Mouse (Mus musculus): ENCODE data around the gene Oas3. TPM values are rescaled to one million over a fixed set of nuclear protein-coding genes. Genes with fewer than 3 reads are reported as not detected.

The Oas3 gene
- polyA plus RNA-seq (2012; rRNA removed), result 27.6 and 28.1 TPM in 2 replicates

GRCm38 (mm10) chr5:120777478-120777877 lies at the start of gene Oas3:
Gene Oas3, minus strand, starts transcription at chr5:120777661.
- H3K27me3 ChIP-seq (ENCODE audit: control insufficient read depth, insufficient read depth, low read length), result no peaks in the 10 kb centered on the region
- peak within 1 kb of the TSS; percentile 58 for H3K4me3 ChIP-seq (ENCODE audit: control insufficient read depth, insufficient read depth, low read length)
- no peaks in the 10 kb centered on the region for H3K36me3 ChIP-seq (ENCODE audit: control insufficient read depth, insufficient read depth, low read length)
- TF ChIP-seq CTCF (IDR thresholded peaks at IDR 0.05; ENCODE audit: borderline replicate concordance, control insufficient read depth, extremely low read depth, insufficient read depth, low read length, poor library complexity), result no peak
- no peak for TF ChIP-seq POLR2A (IDR thresholded peaks at IDR 0.05; ENCODE audit: control insufficient read depth, extremely low read depth, insufficient read depth, low read length, poor library complexity)
- 7% methylated on average over 9 of the region's 9 CpGs for WGBS
- peak within 1 kb of the TSS; percentile 58; the same call in 1 of the 2 replicates for H3K27ac ChIP-seq (ENCODE audit: control insufficient read depth, insufficient read depth, low read length)
- peaks cover 52% of the 10 kb centered on the region for H3K4me1 ChIP-seq (replicated peaks; ENCODE audit: control insufficient read depth, insufficient read depth, low read length)
- peak; percentile 22 for DNase-seq

- Histone ChIP-seq H3K27ac (ENCODE audit: control insufficient read depth, insufficient read depth, low read length) (no peak overlapping the region), H3K4me3 (ENCODE audit: control insufficient read depth, insufficient read depth, low read length) (no peak overlapping the region), H3K27me3 (ENCODE audit: control insufficient read depth, insufficient read depth, low read length) (no peaks in the 10 kb centered on the region), H3K4me1 (replicated peaks; ENCODE audit: control insufficient read depth, insufficient read depth, low read length) (no peaks in the 10 kb centered on the region), H3K36me3 (ENCODE audit: control insufficient read depth, insufficient read depth, low read length) (no peaks in the 10 kb centered on the region; the same call in 1 of the 2 replicates)
- no peak for DNase-seq
- TF ChIP-seq CTCF (IDR thresholded peaks at IDR 0.05; ENCODE audit: borderline replicate concordance, control insufficient read depth, extremely low read depth, insufficient read depth, low read length, poor library complexity) (no peak), POLR2A (IDR thresholded peaks at IDR 0.05; ENCODE audit: control insufficient read depth, extremely low read depth, insufficient read depth, low read length, poor library complexity) (no peak)
Observed at GRCm38 (mm10) chr5:120818999-120819398, 41.5 kb upstream of the Oas3 start.

- Histone ChIP-seq H3K4me3 (ENCODE audit: control insufficient read depth, insufficient read depth, low read length) (no peak overlapping the region), H3K36me3 (ENCODE audit: control insufficient read depth, insufficient read depth, low read length) (no peaks in the 10 kb centered on the region; the same call in 1 of the 2 replicates), H3K27me3 (ENCODE audit: control insufficient read depth, insufficient read depth, low read length) (no peaks in the 10 kb centered on the region), H3K27ac (ENCODE audit: control insufficient read depth, insufficient read depth, low read length) (no peak overlapping the region), H3K4me1 (replicated peaks; ENCODE audit: control insufficient read depth, insufficient read depth, low read length) (peaks cover 13% of the 10 kb centered on the region)
- TF ChIP-seq POLR2A (IDR thresholded peaks at IDR 0.05; ENCODE audit: control insufficient read depth, extremely low read depth, insufficient read depth, low read length, poor library complexity), result no peak
- TF ChIP-seq CTCF (IDR thresholded peaks at IDR 0.05; ENCODE audit: borderline replicate concordance, control insufficient read depth, extremely low read depth, insufficient read depth, low read length, poor library complexity), result peak; percentile 65; the same call in 1 of the 2 replicates
- DNase-seq, result peak; percentile 58
- WGBS, result 74% methylated on average over 3 of the region's 3 CpGs
Observed at GRCm38 (mm10) chr5:120815949-120816348, 38.5 kb upstream of the Oas3 start.

DNA sequence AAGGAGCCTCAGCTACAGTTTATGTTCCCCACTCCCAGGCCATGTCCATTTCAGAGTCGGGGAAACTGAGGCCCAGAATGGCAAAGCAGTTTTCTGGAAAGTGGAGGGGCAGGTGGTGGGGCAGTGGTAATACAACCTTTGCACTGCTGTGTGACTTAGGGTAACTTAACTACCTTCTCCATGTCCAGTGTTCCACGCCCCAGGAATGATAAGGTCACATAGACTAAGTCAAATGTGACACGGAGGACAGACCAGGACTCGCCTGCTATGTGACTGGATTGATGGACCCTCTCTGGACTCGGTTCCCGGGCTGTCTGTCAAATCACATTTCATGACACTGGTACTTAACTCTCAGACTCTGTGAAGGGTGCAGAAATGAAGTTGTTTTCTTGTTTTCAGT lies 35.6 kb upstream of the Oas3 start:
- H3K4me3 ChIP-seq (ENCODE audit: control insufficient read depth, insufficient read depth, low read length), result peak overlapping the region; percentile 96
- no peak overlapping the region for H3K27ac ChIP-seq (ENCODE audit: control insufficient read depth, insufficient read depth, low read length)
- DNase-seq, result peak; percentile 16
- H3K27me3 ChIP-seq (ENCODE audit: control insufficient read depth, insufficient read depth, low read length), result no peaks in the 10 kb centered on the region
- H3K36me3 ChIP-seq (ENCODE audit: control insufficient read depth, insufficient read depth, low read length), result no peaks in the 10 kb centered on the region; the same call in 1 of the 2 replicates
- 50% methylated on average over 6 of the region's 6 CpGs for WGBS
- TF ChIP-seq POLR2A (IDR thresholded peaks at IDR 0.05; ENCODE audit: control insufficient read depth, extremely low read depth, insufficient read depth, low read length, poor library complexity) (no peak), CTCF (IDR thresholded peaks at IDR 0.05; ENCODE audit: borderline replicate concordance, control insufficient read depth, extremely low read depth, insufficient read depth, low read length, poor library complexity) (no peak)
- H3K4me1 ChIP-seq (replicated peaks; ENCODE audit: control insufficient read depth, insufficient read depth, low read length), result peaks cover 13% of the 10 kb centered on the region

- H3K27ac ChIP-seq (ENCODE audit: control insufficient read depth, insufficient read depth, low read length), result no peak within 1 kb of the TSS
- peaks cover 13% of the 10 kb centered on the region for H3K4me1 ChIP-seq (replicated peaks; ENCODE audit: control insufficient read depth, insufficient read depth, low read length)
- TF ChIP-seq CTCF (IDR thresholded peaks at IDR 0.05; ENCODE audit: borderline replicate concordance, control insufficient read depth, extremely low read depth, insufficient read depth, low read length, poor library complexity), result no peak
- TF ChIP-seq POLR2A (IDR thresholded peaks at IDR 0.05; ENCODE audit: control insufficient read depth, extremely low read depth, insufficient read depth, low read length, poor library complexity), result no peak; the same call in 1 of the 2 replicates
- no peaks in the 10 kb centered on the region; the same call in 1 of the 2 replicates for H3K36me3 ChIP-seq (ENCODE audit: control insufficient read depth, insufficient read depth, low read length)
- peak; percentile 83 for DNase-seq
- WGBS, result 4% methylated on average over 18 of the region's 18 CpGs
- H3K27me3 ChIP-seq (ENCODE audit: control insufficient read depth, insufficient read depth, low read length), result no peaks in the 10 kb centered on the region
- peak within 1 kb of the TSS; percentile 96 for H3K4me3 ChIP-seq (ENCODE audit: control insufficient read depth, insufficient read depth, low read length)
Observed at GRCm38 (mm10) chr5:120811951-120812819, 34.7 kb upstream of the Oas3 start, which contains the start of gene Oas1c. Gene Oas1c, minus strand, starts transcription at chr5:120812514.

GRCm38 (mm10) chr5:120809171-120809570 lies 31.7 kb upstream of the Oas3 start:
- WGBS, result 87% methylated on average over 6 of the region's 6 CpGs
- no peaks in the 10 kb centered on the region for H3K27me3 ChIP-seq (ENCODE audit: control insufficient read depth, insufficient read depth, low read length)
- no peak for DNase-seq
- TF ChIP-seq POLR2A (IDR thresholded peaks at IDR 0.05; ENCODE audit: control insufficient read depth, extremely low read depth, insufficient read depth, low read length, poor library complexity) (no peak), CTCF (IDR thresholded peaks at IDR 0.05; ENCODE audit: borderline replicate concordance, control insufficient read depth, extremely low read depth, insufficient read depth, low read length, poor library complexity) (no peak)
- no peak overlapping the region for H3K27ac ChIP-seq (ENCODE audit: control insufficient read depth, insufficient read depth, low read length)
- H3K4me3 ChIP-seq (ENCODE audit: control insufficient read depth, insufficient read depth, low read length), result no peak overlapping the region
- peaks cover 13% of the 10 kb centered on the region for H3K4me1 ChIP-seq (replicated peaks; ENCODE audit: control insufficient read depth, insufficient read depth, low read length)
- no peaks in the 10 kb centered on the region for H3K36me3 ChIP-seq (ENCODE audit: control insufficient read depth, insufficient read depth, low read length)

Data from thymus, adult 2 months (tissue).